Mouse (Mus musculus) neural tube, embryonic 13.5 days (tissue): ENCODE results near the gene Ilkap. TPM values are rescaled to one million over a fixed set of nuclear protein-coding genes. Genes with fewer than 3 reads are reported as not detected.

Experiments
- ATAC-seq: fragments of 200-750 bp; cut with Nextera tagmentation; 2 replicates; pipeline ENCODE4 v1.8.0; 2017; ENCODE audit warnings: low read depth, mild to moderate bottlenecking, moderate TSS enrichment, moderate library complexity
- H3K27ac ChIP-seq: fragments of 300-500 bp; sonication (generic); replicated peaks from 2 replicates; pipeline ENCODE4 v1.5.1; 2015; ENCODE audit warnings: moderate library complexity, mild to moderate bottlenecking, inconsistent platforms
- H3K27me3 ChIP-seq: fragments of 300-500 bp; sonication (generic); 2 replicates; pipeline ENCODE4 v1.6.1; 2015; ENCODE audit warnings: mild to moderate bottlenecking, inconsistent platforms
- H3K36me3 ChIP-seq: fragments of 300-500 bp; sonication (generic); 2 replicates; pipeline ENCODE4 v1.6.1; 2015; ENCODE audit warnings: mild to moderate bottlenecking, inconsistent platforms
- H3K4me1 ChIP-seq: fragments of 300-500 bp; sonication (generic); replicated peaks from 2 replicates; pipeline ENCODE4 v1.6.1; 2015; ENCODE audit warnings: inconsistent platforms
- H3K4me2 ChIP-seq: fragments of 300-500 bp; sonication (generic); 2 replicates; pipeline ENCODE4 v1.6.1; 2015; ENCODE audit warnings: inconsistent platforms, mild to moderate bottlenecking, moderate library complexity
- H3K4me3 ChIP-seq: fragments of 300-500 bp; sonication (generic); 2 replicates; pipeline ENCODE4 v1.5.1; 2015; ENCODE audit warnings: mild to moderate bottlenecking, inconsistent platforms
- H3K9ac ChIP-seq: fragments of 300-500 bp; sonication (generic); 2 replicates; pipeline ENCODE4 v1.6.1; 2015; ENCODE audit warnings: moderate library complexity, mild to moderate bottlenecking, inconsistent platforms
- H3K9me3 ChIP-seq: fragments of 300-500 bp; sonication (generic); 2 replicates; pipeline ENCODE4 v1.6.1; 2016; ENCODE audit warnings: inconsistent platforms
- WGBS: fragments of 180-500 bp; shearing (Covaris S2); methylation state at CpG from one replicate; pipeline ENCODE4 v1.1.7; 2015; 5-methylcytosine and 5-hydroxymethylcytosine counted together
- polyA plus RNA-seq: library from polyadenylated mRNA; unstranded; fragments of >200 nt; fragmentation: Nextera tagmentation; extraction: Ambion mirVana; gene quantifications from 2 replicates; pipeline ENCODE4 v1.2.1, GENCODE M21; 2015

Gene Ilkap
- polyA plus RNA-seq, 1 experiment from 2014 or later = 138 TPM

GRCm38 (mm10) chr1:91413030-91413506 lies 14.5 kb upstream of the Ilkap start:
- under 1% methylated on average over 34 of the region's 34 CpGs for WGBS
- Histone ChIP-seq H3K9ac (peak overlapping the region; percentile 90), H3K4me2 (peak overlapping the region; percentile 93), H3K27me3 (no peaks in the 10 kb centered on the region), H3K9me3 (no peaks in the 10 kb centered on the region), H3K27ac (peak overlapping the region; percentile 93), H3K4me3 (peak overlapping the region; percentile 71), H3K4me1 (peaks cover 57% of the 10 kb centered on the region), H3K36me3 (peaks cover 14% of the 10 kb centered on the region; the same call in 1 of the 2 replicates)
- ATAC-seq = peak; percentile 94

GRCm38 (mm10) chr1:91412286-91413029 lies 13.8 kb upstream of the Ilkap start:
- Histone ChIP-seq H3K9me3 (no peaks in the 10 kb centered on the region), H3K9ac (peak overlapping the region; percentile 90), H3K27ac (peak overlapping the region; percentile 93), H3K4me2 (peak overlapping the region; percentile 93), H3K27me3 (no peaks in the 10 kb centered on the region), H3K4me1 (peaks cover 57% of the 10 kb centered on the region), H3K36me3 (0 out of 2 replicates have a peak, but pooled peaks cover 8% of the 10 kb centered on the region), H3K4me3 (peak overlapping the region; percentile 71)
- 2% methylated on average over 65 of the region's 65 CpGs for WGBS
- peak; percentile 49 for ATAC-seq

- Histone ChIP-seq H3K27me3 (no peaks in the 10 kb centered on the region), H3K27ac (peak overlapping the region; percentile 93; the same call in 1 of the 2 replicates), H3K36me3 (0 out of 2 replicates have a peak, but pooled peaks cover 8% of the 10 kb centered on the region), H3K4me1 (peaks cover 55% of the 10 kb centered on the region), H3K4me2 (peak overlapping the region; percentile 93), H3K4me3 (peak overlapping the region; percentile 71), H3K9me3 (no peaks in the 10 kb centered on the region), H3K9ac (peak overlapping the region; percentile 90)
- 59% methylated on average over 8 of the region's 8 CpGs for WGBS
- 0 out of 2 replicates have a peak, but pooled peaks have one; percentile 0 for ATAC-seq
Observed at GRCm38 (mm10) chr1:91411631-91412285, 13.1 kb upstream of the Ilkap start.

- no peaks in the 10 kb centered on the region for H3K9me3 ChIP-seq
- no peak overlapping the region for H3K4me3 ChIP-seq
- peaks cover 23% of the 10 kb centered on the region for H3K4me1 ChIP-seq
- H3K4me2 ChIP-seq = no peak overlapping the region
- 0 out of 2 replicates have a peak, but pooled peaks cover 8% of the 10 kb centered on the region for H3K36me3 ChIP-seq
- no peak overlapping the region for H3K9ac ChIP-seq
- no peak for ATAC-seq
- no peak overlapping the region for H3K27ac ChIP-seq
- WGBS = 87% methylated on average over 4 of the region's 4 CpGs
- no peaks in the 10 kb centered on the region for H3K27me3 ChIP-seq
Observed at GRCm38 (mm10) chr1:91407819-91408218, 9.2 kb upstream of the Ilkap start.

GRCm38 (mm10) chr1:91405406-91406169 lies 7.0 kb upstream of the Ilkap start:
- WGBS = 54% methylated on average over 23 of the region's 23 CpGs
- no peaks in the 10 kb centered on the region for H3K27me3 ChIP-seq
- H3K4me2 ChIP-seq = no peak overlapping the region
- H3K4me1 ChIP-seq = 0 out of 2 replicates have a peak, but pooled peaks cover 3% of the 10 kb centered on the region
- H3K36me3 ChIP-seq = no peaks in the 10 kb centered on the region
- no peak for ATAC-seq
- H3K9me3 ChIP-seq = no peaks in the 10 kb centered on the region
- no peak overlapping the region for H3K4me3 ChIP-seq
- H3K9ac ChIP-seq = no peak overlapping the region
- no peak overlapping the region for H3K27ac ChIP-seq

- Histone ChIP-seq H3K4me1 (no peaks in the 10 kb centered on the region), H3K4me2 (no peak overlapping the region), H3K9me3 (no peaks in the 10 kb centered on the region), H3K4me3 (no peak overlapping the region), H3K36me3 (no peaks in the 10 kb centered on the region), H3K27me3 (no peaks in the 10 kb centered on the region), H3K27ac (no peak overlapping the region), H3K9ac (no peak overlapping the region)
- no peak for ATAC-seq
- WGBS = 35% methylated on average over 1 of the region's 1 CpGs
Observed at GRCm38 (mm10) chr1:91404976-91405375, 6.4 kb upstream of the Ilkap start.

GRCm38 (mm10) chr1:91397927-91398259 lies 722 bp downstream of the Ilkap start:
- H3K9ac ChIP-seq = peak overlapping the region; percentile 91
- peaks cover 33% of the 10 kb centered on the region for H3K4me1 ChIP-seq
- peaks cover 20% of the 10 kb centered on the region for H3K36me3 ChIP-seq
- H3K4me2 ChIP-seq = peak overlapping the region; percentile 85
- peak overlapping the region; percentile 75 for H3K4me3 ChIP-seq
- H3K27ac ChIP-seq = peak overlapping the region; percentile 92
- 2% methylated on average over 12 of the region's 12 CpGs for WGBS
- no peaks in the 10 kb centered on the region for H3K9me3 ChIP-seq
- H3K27me3 ChIP-seq = no peaks in the 10 kb centered on the region
- peak; percentile 4; the same call in 1 of the 2 replicates for ATAC-seq

- no peak for ATAC-seq
Observed at GRCm38 (mm10) chr1:91390369-91390768, 8.2 kb downstream of the Ilkap start.

GRCm38 (mm10) chr1:91381091-91381471 lies 17.5 kb downstream of the Ilkap start:
- no peak for ATAC-seq
- WGBS = 94% methylated on average over 4 of the region's 4 CpGs
- Histone ChIP-seq H3K4me1 (no peaks in the 10 kb centered on the region), H3K27me3 (no peaks in the 10 kb centered on the region), H3K4me3 (no peak overlapping the region), H3K9ac (no peak overlapping the region), H3K9me3 (no peaks in the 10 kb centered on the region), H3K36me3 (peaks cover 94% of the 10 kb centered on the region), H3K27ac (no peak overlapping the region), H3K4me2 (no peak overlapping the region)

More at GRCm38 (mm10) chr1:91390369-91390768, 8.2 kb downstream of the Ilkap start:
- Histone ChIP-seq H3K4me2 (no peak overlapping the region), H3K9ac (no peak overlapping the region), H3K9me3 (no peaks in the 10 kb centered on the region), H3K27ac (no peak overlapping the region), H3K4me1 (peaks cover 7% of the 10 kb centered on the region), H3K27me3 (no peaks in the 10 kb centered on the region), H3K36me3 (peaks cover 75% of the 10 kb centered on the region), H3K4me3 (no peak overlapping the region)
- WGBS = 91% methylated on average over 5 of the region's 5 CpGs

GRCm38 (mm10) chr1:91380453-91381090 lies 18.0 kb downstream of the Ilkap start:
- Histone ChIP-seq H3K4me2 (no peak overlapping the region), H3K9ac (no peak overlapping the region), H3K4me1 (no peaks in the 10 kb centered on the region), H3K4me3 (no peak overlapping the region), H3K9me3 (no peaks in the 10 kb centered on the region), H3K36me3 (peaks cover 96% of the 10 kb centered on the region), H3K27me3 (no peaks in the 10 kb centered on the region), H3K27ac (no peak overlapping the region)
- 58% methylated on average over 7 of the region's 7 CpGs for WGBS
- ATAC-seq = peak; percentile 53; the same call in 1 of the 2 replicates

GRCm38 (mm10) chr1:91373414-91373835 lies 25.2 kb downstream of the Ilkap start:
- H3K9ac ChIP-seq = no peak overlapping the region
- peaks cover 87% of the 10 kb centered on the region for H3K36me3 ChIP-seq
- no peaks in the 10 kb centered on the region for H3K4me1 ChIP-seq
- no peaks in the 10 kb centered on the region for H3K9me3 ChIP-seq
- WGBS = 92% methylated on average over 6 of the region's 6 CpGs
- no peak overlapping the region for H3K4me2 ChIP-seq
- H3K27me3 ChIP-seq = 0 out of 2 replicates have a peak, but pooled peaks cover 2% of the 10 kb centered on the region
- H3K27ac ChIP-seq = no peak overlapping the region
- no peak overlapping the region for H3K4me3 ChIP-seq
- ATAC-seq = no peak
